Mouse (Mus musculus): ENCODE data around the gene Git1. TPM values are rescaled to one million over a fixed set of nuclear protein-coding genes. Genes with fewer than 3 reads are reported as not detected.

The Git1 gene
- polyA plus RNA-seq, 1 experiment: 56.7 TPM

GRCm38 (mm10) chr11:77463786-77464185 lies 29.6 kb upstream of the Git1 start:
- Histone ChIP-seq H3K79me2 (ENCODE audit: control insufficient read depth, insufficient read depth) (peaks cover 8% of the 10 kb centered on the region), H3K36me3 (ENCODE audit: control insufficient read depth, insufficient read depth) (no peaks in the 10 kb centered on the region), H3ac (ENCODE audit: control insufficient read depth, insufficient read length, low read depth) (no peak overlapping the region), H3K4me3 (ENCODE audit: insufficient read depth, poor library complexity, severe bottlenecking) (no peak overlapping the region), H3K27me3 (ENCODE audit: control insufficient read depth, insufficient read depth, insufficient read length) (no peaks in the 10 kb centered on the region), H3K79me3 (ENCODE audit: low read depth) (peaks cover 4% of the 10 kb centered on the region)
- TF ChIP-seq CEBPB (IDR thresholded peaks at IDR 0.05; ENCODE audit: low read depth) (no peak), MYOG (IDR thresholded peaks at IDR 0.05; ENCODE audit: control insufficient read depth, extremely low read depth, insufficient read length) (no peak), CTCF (IDR thresholded peaks at IDR 0.05; ENCODE audit: control insufficient read depth, insufficient read depth, insufficient read length) (no peak), FOSL1 (IDR thresholded peaks at IDR 0.05; ENCODE audit: insufficient read depth, low read length, poor library complexity, severe bottlenecking) (no peak), MAX (IDR thresholded peaks at IDR 0.05) (no peak), USF1 (IDR thresholded peaks at IDR 0.05; ENCODE audit: low read depth) (no peak), MYOD1 (IDR thresholded peaks at IDR 0.05; ENCODE audit: control insufficient read depth, insufficient read length, low read depth) (no peak)

GRCm38 (mm10) chr11:77464684-77465083 lies 28.7 kb upstream of the Git1 start:
- Histone ChIP-seq H3K27me3 (ENCODE audit: control insufficient read depth, insufficient read depth, insufficient read length) (no peaks in the 10 kb centered on the region), H3K79me3 (ENCODE audit: low read depth) (peaks cover 4% of the 10 kb centered on the region), H3K79me2 (ENCODE audit: control insufficient read depth, insufficient read depth) (peaks cover 8% of the 10 kb centered on the region), H3ac (ENCODE audit: control insufficient read depth, insufficient read length, low read depth) (peak overlapping the region; percentile 37), H3K36me3 (ENCODE audit: control insufficient read depth, insufficient read depth) (peaks cover 4% of the 10 kb centered on the region), H3K4me3 (ENCODE audit: insufficient read depth, poor library complexity, severe bottlenecking) (no peak overlapping the region)
- TF ChIP-seq MAX (IDR thresholded peaks at IDR 0.05) (no peak), CEBPB (IDR thresholded peaks at IDR 0.05; ENCODE audit: low read depth) (peak; percentile 0), USF1 (IDR thresholded peaks at IDR 0.05; ENCODE audit: low read depth) (no peak), MYOG (IDR thresholded peaks at IDR 0.05; ENCODE audit: control insufficient read depth, extremely low read depth, insufficient read length) (no peak), FOSL1 (IDR thresholded peaks at IDR 0.05; ENCODE audit: insufficient read depth, low read length, poor library complexity, severe bottlenecking) (peak; percentile 88), MYOD1 (IDR thresholded peaks at IDR 0.05; ENCODE audit: control insufficient read depth, insufficient read length, low read depth) (peak; percentile 34), CTCF (IDR thresholded peaks at IDR 0.05; ENCODE audit: control insufficient read depth, insufficient read depth, insufficient read length) (no peak)

- Histone ChIP-seq H3K4me3 (ENCODE audit: insufficient read depth, poor library complexity, severe bottlenecking) (no peak overlapping the region), H3K79me3 (ENCODE audit: low read depth) (peaks cover 4% of the 10 kb centered on the region), H3K36me3 (ENCODE audit: control insufficient read depth, insufficient read depth) (peaks cover 6% of the 10 kb centered on the region), H3ac (ENCODE audit: control insufficient read depth, insufficient read length, low read depth) (peak overlapping the region; percentile 37), H3K27me3 (ENCODE audit: control insufficient read depth, insufficient read depth, insufficient read length) (no peaks in the 10 kb centered on the region), H3K79me2 (ENCODE audit: control insufficient read depth, insufficient read depth) (peaks cover 8% of the 10 kb centered on the region)
- TF ChIP-seq MYOG (IDR thresholded peaks at IDR 0.05; ENCODE audit: control insufficient read depth, extremely low read depth, insufficient read length) (no peak), CTCF (IDR thresholded peaks at IDR 0.05; ENCODE audit: control insufficient read depth, insufficient read depth, insufficient read length) (no peak), FOSL1 (IDR thresholded peaks at IDR 0.05; ENCODE audit: insufficient read depth, low read length, poor library complexity, severe bottlenecking) (no peak), MAX (IDR thresholded peaks at IDR 0.05) (no peak), CEBPB (IDR thresholded peaks at IDR 0.05; ENCODE audit: low read depth) (no peak), MYOD1 (IDR thresholded peaks at IDR 0.05; ENCODE audit: control insufficient read depth, insufficient read length, low read depth) (no peak)
Measured at GRCm38 (mm10) chr11:77465111-77465510, 28.3 kb upstream of the Git1 start.

- Histone ChIP-seq H3K79me3 (ENCODE audit: low read depth) (peaks cover 4% of the 10 kb centered on the region), H3K4me3 (ENCODE audit: insufficient read depth, poor library complexity, severe bottlenecking) (no peak overlapping the region), H3K36me3 (ENCODE audit: control insufficient read depth, insufficient read depth) (peaks cover 20% of the 10 kb centered on the region), H3ac (ENCODE audit: control insufficient read depth, insufficient read length, low read depth) (no peak overlapping the region), H3K79me2 (ENCODE audit: control insufficient read depth, insufficient read depth) (peaks cover 8% of the 10 kb centered on the region), H3K27me3 (ENCODE audit: control insufficient read depth, insufficient read depth, insufficient read length) (no peaks in the 10 kb centered on the region)
- no peak for TF ChIP-seq MAX (IDR thresholded peaks at IDR 0.05)
- TF ChIP-seq CEBPB (IDR thresholded peaks at IDR 0.05; ENCODE audit: low read depth): no peak
- no peak for TF ChIP-seq FOSL1 (IDR thresholded peaks at IDR 0.05; ENCODE audit: insufficient read depth, low read length, poor library complexity, severe bottlenecking)
- TF ChIP-seq CTCF (IDR thresholded peaks at IDR 0.05; ENCODE audit: control insufficient read depth, insufficient read depth, insufficient read length): no peak
- TF ChIP-seq USF1 (IDR thresholded peaks at IDR 0.05; ENCODE audit: low read depth): no peak
- TF ChIP-seq MYOD1 (IDR thresholded peaks at IDR 0.05; ENCODE audit: control insufficient read depth, insufficient read length, low read depth): no peak
- TF ChIP-seq MYOG (IDR thresholded peaks at IDR 0.05; ENCODE audit: control insufficient read depth, extremely low read depth, insufficient read length): no peak
Measured at GRCm38 (mm10) chr11:77466544-77466943, 26.8 kb upstream of the Git1 start.

GRCm38 (mm10) chr11:77467157-77467556 lies 26.2 kb upstream of the Git1 start:
- Histone ChIP-seq H3ac (ENCODE audit: control insufficient read depth, insufficient read length, low read depth) (no peak overlapping the region), H3K4me3 (ENCODE audit: insufficient read depth, poor library complexity, severe bottlenecking) (no peak overlapping the region), H3K79me2 (ENCODE audit: control insufficient read depth, insufficient read depth) (peaks cover 8% of the 10 kb centered on the region), H3K79me3 (ENCODE audit: low read depth) (peaks cover 4% of the 10 kb centered on the region), H3K36me3 (ENCODE audit: control insufficient read depth, insufficient read depth) (peaks cover 26% of the 10 kb centered on the region), H3K27me3 (ENCODE audit: control insufficient read depth, insufficient read depth, insufficient read length) (no peaks in the 10 kb centered on the region)
- no peak for TF ChIP-seq MAX (IDR thresholded peaks at IDR 0.05)
- no peak for TF ChIP-seq FOSL1 (IDR thresholded peaks at IDR 0.05; ENCODE audit: insufficient read depth, low read length, poor library complexity, severe bottlenecking)

- H3K79me3 ChIP-seq (ENCODE audit: low read depth): peaks cover 4% of the 10 kb centered on the region
- no peaks in the 10 kb centered on the region for H3K27me3 ChIP-seq (ENCODE audit: control insufficient read depth, insufficient read depth, insufficient read length)
- peaks cover 30% of the 10 kb centered on the region for H3K36me3 ChIP-seq (ENCODE audit: control insufficient read depth, insufficient read depth)
- peaks cover 8% of the 10 kb centered on the region for H3K79me2 ChIP-seq (ENCODE audit: control insufficient read depth, insufficient read depth)
- H3K4me3 ChIP-seq (ENCODE audit: insufficient read depth, poor library complexity, severe bottlenecking): no peak overlapping the region
- TF ChIP-seq MYOD1 (IDR thresholded peaks at IDR 0.05; ENCODE audit: control insufficient read depth, insufficient read length, low read depth) (no peak), FOSL1 (IDR thresholded peaks at IDR 0.05; ENCODE audit: insufficient read depth, low read length, poor library complexity, severe bottlenecking) (no peak), MAX (IDR thresholded peaks at IDR 0.05) (no peak), CEBPB (IDR thresholded peaks at IDR 0.05; ENCODE audit: low read depth) (no peak), CTCF (IDR thresholded peaks at IDR 0.05; ENCODE audit: control insufficient read depth, insufficient read depth, insufficient read length) (peak; percentile 67)
- no peak overlapping the region for H3ac ChIP-seq (ENCODE audit: control insufficient read depth, insufficient read length, low read depth)
Measured at GRCm38 (mm10) chr11:77467784-77468183, 25.6 kb upstream of the Git1 start.
